Mouse (Mus musculus) lung, postnatal 0 days (tissue): ENCODE results near the gene Pidd1. TPM values are rescaled to one million over a fixed set of nuclear protein-coding genes. Genes with fewer than 3 reads are reported as not detected.

ENCODE experiments used
- ATAC-seq: fragments of 200-750 bp; cut with Nextera tagmentation; 2 replicates; pipeline ENCODE4 v1.8.0; 2017; ENCODE audit warnings: moderate library complexity
- DNase-seq: peaks from one replicate; pipeline ENCODE4 v3.0.0-alpha.2; 2016; ENCODE audit warnings: low spot score
- H3K27ac ChIP-seq: fragments of 300-500 bp; sonication (generic); 2 replicates; pipeline ENCODE4 v1.5.1; 2014; ENCODE audit warnings: antibody characterized with exemption, mild to moderate bottlenecking, low read length, mixed read lengths
- H3K27me3 ChIP-seq: fragments of 300-500 bp; sonication (generic); replicated peaks from 2 replicates; pipeline ENCODE4 v1.6.1; 2014; ENCODE audit warnings: low read length, mixed read lengths; ENCODE audit not compliant: insufficient read depth
- H3K36me3 ChIP-seq: fragments of 300-500 bp; sonication (generic); 2 replicates; pipeline ENCODE4 v1.6.1; 2014; ENCODE audit warnings: low read length, mixed read lengths; ENCODE audit not compliant: insufficient read depth
- H3K4me1 ChIP-seq: fragments of 300-500 bp; sonication (generic); 2 replicates; pipeline ENCODE4 v1.6.1; 2014; ENCODE audit warnings: antibody characterized with exemption, low read depth, low read length, mixed read lengths; ENCODE audit not compliant: insufficient read depth
- H3K4me2 ChIP-seq: fragments of 300-500 bp; sonication (generic); replicated peaks from 2 replicates; pipeline ENCODE4 v1.6.1; 2014; ENCODE audit warnings: low read depth, mild to moderate bottlenecking, low read length, moderate library complexity, mixed read lengths
- H3K4me3 ChIP-seq: fragments of 300-500 bp; sonication (generic); 2 replicates; pipeline ENCODE4 v1.5.1; 2014; ENCODE audit warnings: low read depth, low read length
- H3K9ac ChIP-seq: fragments of 300-500 bp; sonication (generic); replicated peaks from 2 replicates; pipeline ENCODE4 v1.6.1; 2014; ENCODE audit warnings: low read depth, mild to moderate bottlenecking
- H3K9me3 ChIP-seq: fragments of 300-500 bp; sonication (generic); 2 replicates; pipeline ENCODE4 v1.6.1; 2016; ENCODE audit warnings: low read length, mixed read lengths
- CTCF ChIP-seq: IDR thresholded peaks from 2 replicates; pipeline ENCODE4 v1.5.1; 2016; ENCODE audit warnings: antibody characterized with exemption, mild to moderate bottlenecking
- EP300 ChIP-seq: IDR thresholded peaks from 2 replicates; pipeline ENCODE4 v1.6.1; 2016; ENCODE audit warnings: antibody characterized with exemption, mild to moderate bottlenecking, control low read depth
- WGBS: fragments of 180-500 bp; shearing (Covaris S2); extraction: QIAGEN DNeasy Blood & Tissue Kit; methylation state at CpG from one replicate; pipeline ENCODE4 v1.1.7; 2014; 5-methylcytosine and 5-hydroxymethylcytosine counted together
- polyA plus RNA-seq: library from polyadenylated mRNA; unstranded; fragments of >200 nt; fragmentation: Nextera tagmentation; extraction: Ambion mirVana; gene quantifications from 2 replicates; pipeline ENCODE4 v1.2.1, GENCODE M21; 2015

The Pidd1 gene
- polyA plus RNA-seq, 1 experiment from 2014 or later, result 1.8 TPM

DNA sequence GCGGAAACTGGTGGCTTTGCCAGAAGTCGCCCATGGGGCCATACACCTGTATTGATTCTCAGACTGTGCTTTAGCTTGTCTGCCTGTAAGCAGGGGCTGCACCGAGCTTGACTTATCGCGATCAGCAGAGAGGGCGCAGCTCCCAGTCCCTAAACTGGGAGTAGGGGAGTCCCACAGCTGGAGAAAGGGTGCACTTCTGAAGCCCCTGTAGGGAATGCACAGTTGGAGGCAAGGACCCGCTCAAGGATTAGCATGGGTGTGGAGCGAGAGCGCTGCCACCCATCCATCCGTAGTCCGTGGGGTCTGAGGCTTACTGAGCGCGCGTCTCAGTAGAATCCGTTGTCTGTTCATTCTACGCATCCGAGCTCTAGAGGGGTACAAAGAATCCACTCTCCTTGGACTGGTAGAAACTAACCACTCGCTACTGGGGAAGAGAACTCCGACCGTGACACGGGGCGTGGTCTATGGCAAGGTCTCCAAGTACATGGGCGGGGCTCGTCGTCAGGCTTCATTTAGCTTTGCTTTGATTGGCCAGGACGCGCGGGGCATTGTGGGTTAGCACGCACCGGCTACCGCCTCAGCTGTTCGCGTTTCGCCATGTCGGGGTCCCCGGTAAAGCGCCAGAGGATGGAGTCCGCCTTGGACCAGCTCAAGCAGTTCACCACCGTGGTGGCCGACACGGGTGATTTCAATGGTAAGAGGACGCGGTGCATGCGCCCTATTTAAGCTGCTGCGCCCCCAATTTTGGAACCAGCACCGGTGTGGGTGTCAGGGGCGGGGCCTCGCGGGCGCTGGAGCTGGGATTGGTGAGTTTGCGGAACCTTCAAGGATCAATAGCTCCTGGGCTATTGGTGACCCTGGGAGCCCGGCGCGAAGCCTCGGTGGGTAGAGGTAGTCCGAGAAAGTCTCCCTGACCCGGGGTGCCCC lies 51.9 kb downstream of the Pidd1 start, which contains the start of gene Taldo1:
TSS of gene Taldo1 (plus strand) at position 575 of the 927 bp plus-strand sequence.
- under 1% methylated on average over 57 of the region's 57 CpGs for WGBS
- Histone ChIP-seq H3K27ac (peak within 1 kb of the TSS; percentile 75), H3K27me3 (no peaks in the 10 kb centered on the region), H3K9me3 (no peaks in the 10 kb centered on the region), H3K4me3 (peak within 1 kb of the TSS; percentile 63), H3K4me1 (peaks cover 8% of the 10 kb centered on the region; the same call in 1 of the 2 replicates), H3K36me3 (0 out of 2 replicates have a peak, but pooled peaks cover 9% of the 10 kb centered on the region), H3K9ac (peak within 1 kb of the TSS; percentile 54), H3K4me2 (peak within 1 kb of the TSS; percentile 87)
- no peak for TF ChIP-seq EP300
- no peak for TF ChIP-seq CTCF
- DNase-seq (peak; percentile 98), ATAC-seq (peak; percentile 97)

DNA sequence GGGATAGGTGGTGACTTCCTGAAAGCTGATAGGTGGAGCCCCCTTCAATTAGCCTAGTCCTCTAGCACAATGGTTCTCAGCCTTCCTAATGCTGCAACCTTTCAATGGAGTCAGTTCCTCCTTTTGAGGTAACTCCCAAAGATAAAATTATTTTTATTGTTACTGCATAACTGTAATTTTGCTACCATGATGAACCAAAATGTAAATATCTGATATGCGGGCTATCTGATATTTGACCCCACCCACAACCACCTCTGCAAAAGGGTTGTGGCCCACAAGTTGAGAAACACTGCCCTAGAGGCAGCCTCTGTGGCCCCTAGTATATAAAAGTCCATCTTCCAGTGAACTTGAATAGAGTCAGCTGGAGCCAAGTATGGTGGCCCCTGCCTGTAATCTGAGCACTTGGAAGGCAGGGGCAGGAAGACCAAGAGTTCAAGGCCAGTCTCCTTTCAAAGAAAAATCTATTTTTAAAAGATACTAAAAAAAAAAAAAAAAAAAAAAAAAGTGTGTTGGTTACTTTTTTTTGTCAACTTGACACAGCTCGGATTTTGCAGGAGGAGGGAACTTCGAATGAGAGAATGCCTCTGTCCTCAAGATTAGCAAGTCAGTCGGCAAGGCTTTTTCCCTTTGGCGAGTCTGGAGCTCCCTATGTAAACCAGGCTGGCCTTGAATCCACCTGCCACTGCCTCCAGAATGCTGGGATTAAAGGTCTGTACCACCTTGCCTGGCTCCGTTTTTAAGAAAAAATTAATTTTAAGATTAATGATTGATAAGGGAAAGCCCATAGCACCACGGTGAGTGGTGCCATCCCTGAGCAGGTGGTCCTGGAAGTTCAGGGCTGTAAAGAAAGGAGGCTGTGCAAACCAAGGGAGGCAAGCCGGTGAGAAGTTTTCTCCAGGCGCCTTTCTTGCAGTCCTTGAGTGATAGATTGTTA lies 53.2 kb downstream of the Pidd1 start:
- TF ChIP-seq CTCF, result no peak
- TF ChIP-seq EP300, result no peak
- ATAC-seq, result no peak
- 47% methylated on average over 9 of the region's 9 CpGs for WGBS
- Histone ChIP-seq H3K4me2 (no peak overlapping the region), H3K27me3 (no peaks in the 10 kb centered on the region), H3K27ac (no peak overlapping the region), H3K36me3 (no peaks in the 10 kb centered on the region), H3K9ac (no peak overlapping the region), H3K4me1 (peaks cover 8% of the 10 kb centered on the region; the same call in 1 of the 2 replicates), H3K9me3 (no peaks in the 10 kb centered on the region), H3K4me3 (no peak overlapping the region)
- no peak for DNase-seq

DNA sequence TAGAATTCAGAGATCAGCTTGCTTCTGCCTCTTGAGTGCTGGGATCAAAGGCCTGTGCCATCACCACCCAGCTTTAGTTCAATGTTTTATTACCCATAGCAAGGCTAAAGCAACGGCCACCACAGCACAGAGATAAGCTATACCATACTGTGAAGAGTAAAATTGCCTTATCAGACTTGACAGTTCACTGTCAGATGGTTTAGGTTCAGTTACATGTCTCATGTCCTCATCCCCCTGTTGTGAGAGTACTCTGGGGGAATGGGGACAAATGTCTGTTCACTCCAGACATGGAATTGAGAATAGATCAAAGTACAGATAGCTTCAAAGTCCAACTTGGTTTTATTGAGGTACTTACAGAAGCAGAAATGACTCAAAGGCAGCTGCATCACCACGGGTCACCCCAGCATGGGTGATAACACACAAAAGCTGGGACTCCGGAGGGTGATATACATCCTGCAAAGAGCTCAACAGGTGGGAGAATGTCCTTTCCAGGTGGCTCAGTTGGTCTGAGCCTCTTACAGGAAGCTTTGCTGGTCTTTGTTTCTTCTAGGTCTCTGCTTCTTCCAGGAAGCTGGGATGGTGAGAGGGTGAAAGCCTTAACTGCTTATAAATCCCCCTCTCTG lies 55.2 kb downstream of the Pidd1 start:
- WGBS, result 49% methylated on average over 3 of the region's 3 CpGs
- no peak overlapping the region for H3K9ac ChIP-seq
- no peak for TF ChIP-seq EP300
- no peak for TF ChIP-seq CTCF
- H3K9me3 ChIP-seq, result no peaks in the 10 kb centered on the region
- H3K27ac ChIP-seq, result no peak overlapping the region
- no peaks in the 10 kb centered on the region for H3K27me3 ChIP-seq
- no peaks in the 10 kb centered on the region for H3K36me3 ChIP-seq
- DNase-seq, result no peak
- no peak overlapping the region for H3K4me3 ChIP-seq
- peaks cover 8% of the 10 kb centered on the region; the same call in 1 of the 2 replicates for H3K4me1 ChIP-seq
- no peak for ATAC-seq
- H3K4me2 ChIP-seq, result no peak overlapping the region

Other genes with a start within 250 kb of the Pidd1 start
- 6.8 and 7.4 TPM in 2 replicates for gene Lrrc56, start 249.9 kb downstream of the Pidd1 start, polyA plus RNA-seq
- gene Lmntd2, start 229.9 kb downstream of the Pidd1 start, polyA plus RNA-seq, result 0.97 and 1.0 TPM in 2 replicates
- 93.6 and 98.7 TPM in 2 replicates for gene Rassf7, start 228.2 kb downstream of the Pidd1 start, polyA plus RNA-seq
- gene Phrf1, start 215.2 kb downstream of the Pidd1 start, polyA plus RNA-seq, result 26.6 and 32.0 TPM in 2 replicates
- gene Irf7, start 177.5 kb downstream of the Pidd1 start, polyA plus RNA-seq, result 12.6 and 15.8 TPM in 2 replicates
- gene Cdhr5, start 167.2 kb downstream of the Pidd1 start, polyA plus RNA-seq, result not detected in 2 replicates
- 1.0 and 1.3 TPM in 2 replicates for gene Sct, start 164.9 kb downstream of the Pidd1 start, polyA plus RNA-seq
- 0.12 and 0.17 TPM in 2 replicates for gene Drd4, start 152.0 kb downstream of the Pidd1 start, polyA plus RNA-seq
- 35.7 and 40.8 TPM in 2 replicates for gene Deaf1, start 116.3 kb downstream of the Pidd1 start, polyA plus RNA-seq
- gene Tmem80, start 116.3 kb downstream of the Pidd1 start, polyA plus RNA-seq, result 34.7 and 44.1 TPM in 2 replicates
- 67.6 and 73.1 TPM in 2 replicates for gene Eps8l2, start 105.1 kb downstream of the Pidd1 start, polyA plus RNA-seq
- gene Taldo1, start 51.8 kb downstream of the Pidd1 start, polyA plus RNA-seq, result 260 and 276 TPM in 2 replicates
- gene Gatd1, start 29.9 kb downstream of the Pidd1 start, polyA plus RNA-seq, result 49.8 and 52.3 TPM in 2 replicates
- 0.25 TPM in 2 replicates for gene Cend1, start 14.5 kb downstream of the Pidd1 start, polyA plus RNA-seq
- 9.8 and 12.3 TPM in 2 replicates for gene Slc25a22, start 6.1 kb downstream of the Pidd1 start, polyA plus RNA-seq
- 878 and 910 TPM in 2 replicates for gene Rplp2, start 3.3 kb upstream of the Pidd1 start, polyA plus RNA-seq
- gene Pnpla2, start 11.2 kb upstream of the Pidd1 start, polyA plus RNA-seq, result 96.0 and 116 TPM in 2 replicates
- gene Cracr2b, start 17.1 kb upstream of the Pidd1 start, polyA plus RNA-seq, result 74.9 and 82.0 TPM in 2 replicates
- gene Cd151, start 23.4 kb upstream of the Pidd1 start, polyA plus RNA-seq, result 45.1 and 49.6 TPM in 2 replicates
- 48.0 and 50.5 TPM in 2 replicates for gene Polr2l, start 31.1 kb upstream of the Pidd1 start, polyA plus RNA-seq
- gene Tspan4, start 31.2 kb upstream of the Pidd1 start, polyA plus RNA-seq, result 100 and 107 TPM in 2 replicates
- 15.6 and 20.2 TPM in 2 replicates for gene Chid1, start 95.8 kb upstream of the Pidd1 start, polyA plus RNA-seq
- gene Ap2a2, start 118.1 kb upstream of the Pidd1 start, polyA plus RNA-seq, result 42.6 and 45.5 TPM in 2 replicates
- gene Muc6, start 211.3 kb upstream of the Pidd1 start, polyA plus RNA-seq, result 0.07 TPM in 2 replicates
- gene Muc2, start 246.3 kb upstream of the Pidd1 start, polyA plus RNA-seq, result 0.26 and 0.36 TPM in 2 replicates